Mouse (Mus musculus) T-helper 2 cell (primary cell): ENCODE data around the gene Il4ra.

ENCODE experiments used
- in situ Hi-C: fragments of 300-600 bp; cut with MboI, MseI; formaldehyde crosslinking; loops from one replicate; pipeline ENCODE4 v1.15.1; 2025; ENCODE audit warnings: high pct_unique_total_duplicates

Il4ra gene

GRCm38 (mm10) chr7:125599373-125599973, 47.6 kb downstream of the Il4ra start:
- in situ Hi-C loops: no loop called here

GRCm38 (mm10) chr7:125600136-125600535, 48.2 kb downstream of the Il4ra start:
- in situ Hi-C loops: no loop called here

- in situ Hi-C loops: no loop called here
Observed at GRCm38 (mm10) chr7:125600612-125601279, 48.8 kb downstream of the Il4ra start.

- in situ Hi-C loops: no loop called here
Observed at GRCm38 (mm10) chr7:125601280-125601670, 49.4 kb downstream of the Il4ra start.

GRCm38 (mm10) chr7:125601821-125602448, 50.0 kb downstream of the Il4ra start:
- in situ Hi-C loops: no loop called here

GRCm38 (mm10) chr7:125603185-125603631, 51.3 kb downstream of the Il4ra start, which contains the start of gene Il21r:
Gene Il21r, plus strand, starts transcription at chr7:125603429.
- in situ Hi-C loops: no loop called here

GRCm38 (mm10) chr7:125604362-125605319, 52.7 kb downstream of the Il4ra start:
- in situ Hi-C loops: no loop called here

- in situ Hi-C loops: no loop called here
Observed at GRCm38 (mm10) chr7:125605725-125606139, 53.8 kb downstream of the Il4ra start.

GRCm38 (mm10) chr7:125606265-125607164, 54.6 kb downstream of the Il4ra start:
- in situ Hi-C loops: no loop called here

- in situ Hi-C loops: no loop called here
Observed at GRCm38 (mm10) chr7:125607384-125608182, 55.7 kb downstream of the Il4ra start.

- in situ Hi-C loops: no loop called here
Observed at GRCm38 (mm10) chr7:125608183-125608688, 56.3 kb downstream of the Il4ra start.

GRCm38 (mm10) chr7:125613579-125613978, 61.7 kb downstream of the Il4ra start:
- in situ Hi-C loops: no loop called here

- in situ Hi-C loops: no loop called here
Observed at GRCm38 (mm10) chr7:125615453-125615852, 63.5 kb downstream of the Il4ra start.

- in situ Hi-C loops: no loop called here
Observed at GRCm38 (mm10) chr7:125618016-125618415, 66.1 kb downstream of the Il4ra start.

GRCm38 (mm10) chr7:125620077-125620476, 68.2 kb downstream of the Il4ra start:
- in situ Hi-C loops: no loop called here

- in situ Hi-C loops: no loop called here
Observed at GRCm38 (mm10) chr7:125622741-125623685, 71.1 kb downstream of the Il4ra start.

- in situ Hi-C loops: no loop called here
Observed at GRCm38 (mm10) chr7:125625219-125625618, 73.3 kb downstream of the Il4ra start.

- in situ Hi-C loops: no loop called here
Observed at GRCm38 (mm10) chr7:125625829-125626228, 73.9 kb downstream of the Il4ra start.
